Comparison of ENCODE assay signal across 8 mouse cellular contexts in genomic region chr11:78751843-78752203, GRCm38 (mm10). TPM values are rescaled to one million over a fixed set of nuclear protein-coding genes. Genes with fewer than 3 reads are reported as not detected.
DNase-seq lines count a peak whose midpoint lies in the region; ATAC-seq and TF ChIP-seq lines count a peak whose summit lies in the region.

No protein-coding gene starts in this region.

- H3K36me3 ChIP-seq in liver, adult 2 months (ENCODE audit: control insufficient read depth, insufficient read depth, low read length): no peaks in the 10 kb centered on the region
- H3K36me3 ChIP-seq in embryonic facial prominence, embryonic 14.5 days (ENCODE audit: control insufficient read depth, insufficient read depth, low read length): peaks cover 9% of the 10 kb centered on the region
- H3K36me3 ChIP-seq in intestine, embryonic 15.5 days: 0 out of 2 replicates have a peak, but pooled peaks cover 2% of the 10 kb centered on the region
- H3K36me3 ChIP-seq in neural tube, embryonic 13.5 days: no peaks in the 10 kb centered on the region

- no peak for DNase-seq in liver, adult 2 months (ENCODE audit: extremely low read depth, low read depth, low spot score)
- no peak for DNase-seq in liver
- DNase-seq in embryonic facial prominence, embryonic 14.5 days (ENCODE audit: low spot score): no peak
- no peak for DNase-seq in cerebellum, postnatal 25 days
- no peak for DNase-seq in cerebellum, adult 18-20 months
- DNase-seq in gastrocnemius, postnatal 36 days: no peak

- H3K4me1 ChIP-seq in liver, adult 2 months (ENCODE audit: control insufficient read depth, insufficient read depth, low read length): peaks cover 8% of the 10 kb centered on the region
- H3K4me1 ChIP-seq in embryonic facial prominence, embryonic 14.5 days (ENCODE audit: control insufficient read depth, insufficient read depth, low read length): peaks cover 6% of the 10 kb centered on the region; the same call in 1 of the 2 replicates
- H3K4me1 ChIP-seq in intestine, embryonic 15.5 days (replicated peaks): 0 out of 2 replicates have a peak, but pooled peaks cover 5% of the 10 kb centered on the region
- H3K4me1 ChIP-seq in neural tube, embryonic 13.5 days (replicated peaks): peaks cover 20% of the 10 kb centered on the region

- H3K27ac ChIP-seq in liver, adult 2 months (replicated peaks; ENCODE audit: insufficient read depth, low read depth, low read length): no peak overlapping the region
- H3K27ac ChIP-seq in embryonic facial prominence, embryonic 14.5 days (replicated peaks; ENCODE audit: low read depth, low read length): peak overlapping the region; percentile 80
- peak overlapping the region; percentile 84; the same call in 1 of the 2 replicates for H3K27ac ChIP-seq in intestine, embryonic 15.5 days
- H3K27ac ChIP-seq in neural tube, embryonic 13.5 days (replicated peaks): peak overlapping the region; percentile 83

- no peaks in the 10 kb centered on the region for H3K9me3 ChIP-seq in embryonic facial prominence, embryonic 14.5 days (ENCODE audit: control insufficient read depth, low read length)
- H3K9me3 ChIP-seq in intestine, embryonic 15.5 days: no peaks in the 10 kb centered on the region
- H3K9me3 ChIP-seq in neural tube, embryonic 13.5 days: no peaks in the 10 kb centered on the region

- intact Hi-C loops in gastrocnemius, postnatal 36 days (cut with DNase I): no loop called here

- no peak for ATAC-seq in embryonic facial prominence, embryonic 14.5 days (ENCODE audit: low read depth)
- peak; percentile 23; the same call in 1 of the 2 replicates for ATAC-seq in intestine, embryonic 15.5 days
- peak; percentile 26; the same call in 1 of the 2 replicates for ATAC-seq in neural tube, embryonic 13.5 days (ENCODE audit: low read depth)

- TF ChIP-seq CTCF in liver, adult 2 months (IDR thresholded peaks at IDR 0.05; ENCODE audit: low read depth, low read length): no peak

- TF ChIP-seq POLR2A in liver, adult 2 months (IDR thresholded peaks at IDR 0.05; ENCODE audit: extremely low read depth, insufficient read depth, low read length): no peak

- peak overlapping the region; percentile 65 for H3K4me3 ChIP-seq in liver, adult 2 months (ENCODE audit: insufficient read depth, low read depth, low read length)
- peak overlapping the region; percentile 76 for H3K4me3 ChIP-seq in embryonic facial prominence, embryonic 14.5 days (ENCODE audit: low read depth, low read length)
- H3K4me3 ChIP-seq in intestine, embryonic 15.5 days (replicated peaks): peak overlapping the region; percentile 69
- H3K4me3 ChIP-seq in neural tube, embryonic 13.5 days: peak overlapping the region; percentile 65

- peak overlapping the region; percentile 87 for H3K4me2 ChIP-seq in embryonic facial prominence, embryonic 14.5 days (ENCODE audit: low read depth, low read length)
- H3K4me2 ChIP-seq in intestine, embryonic 15.5 days (replicated peaks): peak overlapping the region; percentile 66
- H3K4me2 ChIP-seq in neural tube, embryonic 13.5 days: peak overlapping the region; percentile 82

- 6% methylated on average over 2 of the region's 2 CpGs for WGBS in liver, adult 2 months
- WGBS in embryonic facial prominence, embryonic 14.5 days: 3% methylated on average over 2 of the region's 2 CpGs
- 5% methylated on average over 2 of the region's 2 CpGs for WGBS in intestine, embryonic 15.5 days
- WGBS in neural tube, embryonic 13.5 days: 9% methylated on average over 2 of the region's 2 CpGs

- peak overlapping the region; percentile 38 for H3K9ac ChIP-seq in liver, adult 2 months (ENCODE audit: low read depth, low read length)
- peak overlapping the region; percentile 79 for H3K9ac ChIP-seq in embryonic facial prominence, embryonic 14.5 days (ENCODE audit: low read depth, low read length)
- peak overlapping the region; percentile 64; the same call in 1 of the 2 replicates for H3K9ac ChIP-seq in intestine, embryonic 15.5 days
- H3K9ac ChIP-seq in neural tube, embryonic 13.5 days: peak overlapping the region; percentile 80

- no peaks in the 10 kb centered on the region for H3K27me3 ChIP-seq in liver, adult 2 months (ENCODE audit: control insufficient read depth, insufficient read depth, low read length)
- no peaks in the 10 kb centered on the region for H3K27me3 ChIP-seq in embryonic facial prominence, embryonic 14.5 days (replicated peaks; ENCODE audit: control insufficient read depth, insufficient read depth, low read length)
- no peaks in the 10 kb centered on the region for H3K27me3 ChIP-seq in intestine, embryonic 15.5 days (replicated peaks)
- no peaks in the 10 kb centered on the region for H3K27me3 ChIP-seq in neural tube, embryonic 13.5 days

- no peaks in the 10 kb centered on the region for H3K79me2 ChIP-seq in liver, adult 2 months (ENCODE audit: control insufficient read depth, insufficient read depth, low read length)

RNA-seq across cellular contexts. Expression of gene Ccnq, which starts 0.3 kb away (rescaled TPM):
- total RNA-seq in liver, adult 2 months (2014; rRNA removed): 13.4 and 14.1 TPM in 2 replicates
- polyA plus RNA-seq in liver, adult 2 months (2012; rRNA removed): 23.4 and 27.9 TPM in 2 replicates
- 37.2 and 41.3 TPM in 2 replicates for polyA plus RNA-seq in embryonic facial prominence, embryonic 14.5 days (2014; fragmentation: Nextera tagmentation; extraction: Ambion mirVana)
- 39.8 and 40.6 TPM in 2 replicates for polyA plus RNA-seq in intestine, embryonic 15.5 days (2015; fragmentation: Nextera tagmentation; extraction: Ambion mirVana)
- 33.3 and 36.0 TPM in 2 replicates for polyA plus RNA-seq in neural tube, embryonic 13.5 days (2015; fragmentation: Nextera tagmentation; extraction: Ambion mirVana)
- total RNA-seq in gastrocnemius, postnatal 36 days (2021): 10 to 100 TPM; 10.3 to 10.4 TPM

RNA-seq across cellular contexts. Expression of gene Nlk, which starts 54.6 kb away (rescaled TPM):
- 7.0 and 7.5 TPM in 2 replicates for total RNA-seq in liver, adult 2 months (2014; rRNA removed)
- 4.8 and 5.5 TPM in 2 replicates for polyA plus RNA-seq in liver, adult 2 months (2012; rRNA removed)
- polyA plus RNA-seq in embryonic facial prominence, embryonic 14.5 days (2014; fragmentation: Nextera tagmentation; extraction: Ambion mirVana): 10.6 and 13.4 TPM in 2 replicates
- 9.9 and 10.3 TPM in 2 replicates for polyA plus RNA-seq in intestine, embryonic 15.5 days (2015; fragmentation: Nextera tagmentation; extraction: Ambion mirVana)
- 30.0 and 33.9 TPM in 2 replicates for polyA plus RNA-seq in neural tube, embryonic 13.5 days (2015; fragmentation: Nextera tagmentation; extraction: Ambion mirVana)
- total RNA-seq in gastrocnemius, postnatal 36 days (2021): 1 to 10 TPM; 6.5 to 7.9 TPM
